Mouse (Mus musculus) liver, adult 2 months (tissue): ENCODE data around the gene Wnk4.
A peak's percentile ranks its signal among the peaks of the same experiment; 100 is the strongest.

Source experiments
- CTCF ChIP-seq: fragments of 200-500 bp; IDR thresholded peaks from 2 replicates; pipeline ENCODE4 v1.5.1; 2011; ENCODE audit warnings: low read depth, low read length, control low read depth
- POLR2A ChIP-seq: fragments of 200-500 bp; IDR thresholded peaks from 2 replicates; pipeline ENCODE4 v1.6.1; 2011; ENCODE audit warnings: low read length, control low read depth; ENCODE audit not compliant: insufficient read depth; ENCODE audit errors: extremely low read depth

- TF ChIP-seq CTCF (no peak), POLR2A (0 out of 2 replicates have a peak, but pooled peaks have one; percentile 32)
Measured at GRCm38 (mm10) chr11:101230991-101231871, 29.1 kb upstream of the Wnk4 start.
